Comparison of ENCODE assay signal across 10 mouse cellular contexts in the genomic region with DNA sequence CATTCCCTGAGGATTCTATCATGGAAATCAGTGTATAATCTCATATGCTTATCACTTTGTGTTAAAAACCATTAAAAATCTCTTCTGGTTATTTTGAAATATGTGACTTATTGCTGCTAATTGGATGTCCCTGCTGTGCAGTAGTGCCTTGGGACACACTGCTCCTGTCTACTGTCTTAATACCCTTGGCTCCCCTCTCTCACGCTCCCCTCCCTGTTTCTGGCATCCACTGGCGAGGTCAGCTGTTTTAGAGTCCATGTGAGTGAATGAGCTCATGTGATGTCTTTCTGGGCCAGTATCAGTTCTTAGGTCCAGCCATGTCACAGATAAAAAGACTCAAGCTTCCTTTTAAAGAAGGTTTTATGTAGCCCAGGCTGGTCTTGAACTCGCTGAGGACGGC.
"Had no signal": no experiment of that assay in that cellular context is flagged by ENCODE, and none has a peak within 500 bp of the region (broad histone marks: within the 10 kb centered on the region; RNA-seq: fewer than 3 reads in every experiment).

No protein-coding gene starts in this region.

- H3K4me2 ChIP-seq: limb, embryonic 13.5 days; midbrain, embryonic 13.5 days; stomach, embryonic 15.5 days had no signal

- H3K27me3 ChIP-seq: limb, embryonic 13.5 days; midbrain, embryonic 13.5 days; stomach, embryonic 15.5 days had no signal

- H3K27ac ChIP-seq: kidney, postnatal 0 days; limb, embryonic 13.5 days; liver, embryonic 14.5 days; midbrain, embryonic 13.5 days; stomach, embryonic 15.5 days had no signal

- DNase-seq: left cerebral cortex, postnatal 4 days; lung, adult 18-20 months; right cerebral cortex, postnatal 14 days; thymus, adult 2 months; thymus, postnatal 25 days had no signal

- H3K9me3 ChIP-seq: limb, embryonic 13.5 days; midbrain, embryonic 13.5 days; stomach, embryonic 15.5 days had no signal

- H3K9ac ChIP-seq: limb, embryonic 13.5 days; liver, embryonic 14.5 days; midbrain, embryonic 13.5 days; stomach, embryonic 15.5 days had no signal

- ATAC-seq: midbrain, embryonic 13.5 days had no signal

- H3K4me3 ChIP-seq: limb, embryonic 13.5 days; midbrain, embryonic 13.5 days; stomach, embryonic 15.5 days had no signal
